Mouse (Mus musculus): Measurements from ENCODE around the gene Nedd9.

GRCm38 (mm10) chr13:41334641-41335000, 152.5 kb downstream of the Nedd9 start:
- TF ChIP-seq CTCF (conservative IDR thresholded peaks at IDR 0.05; ENCODE audit: insufficient read depth, insufficient read length, low read depth, low read length) = no peak
- no peak for TF ChIP-seq POLR2A (IDR thresholded peaks at IDR 0.05; ENCODE audit: low read depth, low read length)

All from kidney, adult 2 months (tissue).